Mouse (Mus musculus) mesoderm, embryonic 11.5 days (tissue): ENCODE data around the gene Lrmda.
A peak's percentile ranks its signal among the peaks of the same experiment; 100 is the strongest.
"Not testable (repeated sequence)": the region's sequence is repeated elsewhere in the genome, so short reads cannot be mapped to it uniquely, and the experiment has no call there.

Experiments
- DNase-seq: peaks from one replicate; pipeline ENCODE4 v3.0.0-alpha.2; 2012; ENCODE audit warnings: low read depth, low spot score

Gene Lrmda

GRCm38 (mm10) chr14:22586281-22586680 lies 566.8 kb downstream of the Lrmda start:
- no peak for DNase-seq

- no peak for DNase-seq
These were observed 567.3 kb downstream of the Lrmda start for GRCm38 (mm10) chr14:22586796-22587195.

GRCm38 (mm10) chr14:22587285-22587957 lies 567.9 kb downstream of the Lrmda start:
- DNase-seq, result no peak

DNA sequence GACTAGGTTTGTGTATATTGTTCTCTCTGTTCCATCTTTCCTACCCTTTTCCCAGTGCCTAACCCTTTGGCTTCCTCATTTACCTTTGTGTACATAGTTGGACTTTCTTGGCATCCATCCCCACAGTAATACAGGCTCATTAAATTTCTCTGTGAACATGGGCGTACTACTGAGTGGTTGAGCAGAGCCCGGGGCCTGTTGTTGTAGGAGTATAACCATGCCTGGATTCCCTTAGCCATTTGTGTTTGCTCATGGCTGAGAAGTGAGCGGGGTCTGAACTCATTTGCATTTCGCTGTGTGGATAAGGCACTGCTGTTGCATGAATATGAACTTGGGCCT lies 568.4 kb downstream of the Lrmda start:
- no peak for DNase-seq

GRCm38 (mm10) chr14:22588394-22588793 lies 568.9 kb downstream of the Lrmda start:
- DNase-seq, result not testable (repeated sequence)

GRCm38 (mm10) chr14:22589503-22590215 lies 570.1 kb downstream of the Lrmda start:
- DNase-seq, result peak; percentile 65

- no peak for DNase-seq
These were observed 571.7 kb downstream of the Lrmda start for GRCm38 (mm10) chr14:22591186-22591585.

DNA sequence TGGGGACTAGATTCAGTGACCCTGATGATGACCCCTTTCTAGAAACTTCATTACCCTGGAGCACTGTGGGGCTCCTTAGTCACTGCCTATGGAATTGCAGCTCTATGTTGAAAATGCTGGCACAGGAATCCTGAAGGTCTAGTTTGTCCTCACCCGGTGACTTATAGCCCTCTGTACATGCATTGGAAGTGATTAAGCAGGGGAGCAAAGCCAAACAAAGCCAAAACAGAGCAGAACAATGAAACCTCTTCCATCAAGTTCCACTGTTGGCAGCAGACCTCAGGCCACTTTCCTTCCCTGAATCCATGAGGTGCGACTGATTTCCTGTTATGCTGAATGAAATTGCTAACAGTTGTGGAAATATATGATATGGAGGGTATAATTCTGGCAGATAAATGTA lies 578.0 kb downstream of the Lrmda start:
- no peak for DNase-seq

DNA sequence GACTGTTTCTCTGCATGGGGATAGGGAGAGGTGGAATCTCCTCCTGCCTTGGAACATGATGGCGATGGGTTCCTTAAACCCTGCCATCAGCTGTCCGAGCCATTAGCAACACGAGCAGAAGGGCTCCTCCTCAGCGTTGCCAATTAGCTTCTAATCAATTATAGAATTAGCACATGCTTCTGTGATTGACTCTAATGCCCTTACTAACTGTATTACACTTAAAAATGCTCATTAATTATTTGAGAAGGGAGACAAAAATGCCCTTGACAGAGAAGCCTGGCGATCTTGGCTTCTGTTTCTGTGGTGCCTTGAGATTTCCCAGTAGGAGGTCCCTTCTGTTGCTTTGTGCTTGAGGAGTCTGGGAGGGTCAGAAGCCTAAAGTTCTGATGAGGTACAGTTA lies 579.1 kb downstream of the Lrmda start:
- no peak for DNase-seq

- DNase-seq, result no peak
These were observed 580.7 kb downstream of the Lrmda start for GRCm38 (mm10) chr14:22600166-22600565.

DNA sequence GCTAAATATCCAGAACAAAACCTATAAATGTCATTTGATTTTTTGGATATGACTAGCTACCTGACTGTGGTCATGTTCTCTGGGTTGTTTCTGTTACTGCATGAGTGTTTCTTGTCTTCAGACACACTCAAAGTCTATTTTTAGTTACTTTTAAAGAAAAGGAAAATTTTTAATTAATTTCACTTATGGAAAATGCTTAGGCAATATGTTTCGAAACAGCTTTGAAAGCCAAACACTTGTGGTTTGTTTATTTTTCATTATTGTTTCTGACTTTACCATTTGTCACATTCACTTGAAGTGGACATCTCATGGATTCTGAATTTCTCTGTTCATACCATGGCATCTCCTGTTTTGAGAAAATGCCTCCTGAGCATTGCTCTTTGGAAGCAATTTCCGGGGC lies 582.8 kb downstream of the Lrmda start:
- no peak for DNase-seq

GRCm38 (mm10) chr14:22608599-22608998 lies 589.1 kb downstream of the Lrmda start:
- DNase-seq, result no peak

- DNase-seq, result no peak
These were observed 590.0 kb downstream of the Lrmda start for GRCm38 (mm10) chr14:22609261-22610245.

GRCm38 (mm10) chr14:22611011-22611410 lies 591.5 kb downstream of the Lrmda start:
- no peak for DNase-seq

- DNase-seq, result no peak
These were observed 600.7 kb downstream of the Lrmda start for GRCm38 (mm10) chr14:22620191-22620590.

DNA sequence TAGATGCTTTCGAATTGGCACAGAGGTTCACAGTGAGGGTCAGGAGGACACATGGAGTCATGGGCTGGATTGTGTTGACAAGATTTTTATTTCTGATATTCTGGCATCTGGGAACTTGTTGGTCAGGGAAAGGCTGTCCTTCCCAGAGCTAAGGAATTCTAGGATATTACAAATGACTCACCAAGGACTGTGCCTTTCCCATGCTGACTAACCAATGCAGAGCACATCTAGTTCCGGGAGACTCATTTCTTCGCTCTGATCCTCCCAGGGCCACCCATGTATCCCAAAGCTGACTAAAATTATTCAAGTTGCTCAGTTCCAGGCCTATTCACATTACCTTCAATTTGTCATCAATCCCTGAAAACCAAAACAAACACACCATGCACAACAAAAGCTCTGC lies 602.4 kb downstream of the Lrmda start:
- no peak for DNase-seq

GRCm38 (mm10) chr14:22627105-22627829 lies 607.8 kb downstream of the Lrmda start:
- peak; percentile 73 for DNase-seq

- no peak for DNase-seq
These were observed 610.9 kb downstream of the Lrmda start for GRCm38 (mm10) chr14:22630361-22630867.

DNA sequence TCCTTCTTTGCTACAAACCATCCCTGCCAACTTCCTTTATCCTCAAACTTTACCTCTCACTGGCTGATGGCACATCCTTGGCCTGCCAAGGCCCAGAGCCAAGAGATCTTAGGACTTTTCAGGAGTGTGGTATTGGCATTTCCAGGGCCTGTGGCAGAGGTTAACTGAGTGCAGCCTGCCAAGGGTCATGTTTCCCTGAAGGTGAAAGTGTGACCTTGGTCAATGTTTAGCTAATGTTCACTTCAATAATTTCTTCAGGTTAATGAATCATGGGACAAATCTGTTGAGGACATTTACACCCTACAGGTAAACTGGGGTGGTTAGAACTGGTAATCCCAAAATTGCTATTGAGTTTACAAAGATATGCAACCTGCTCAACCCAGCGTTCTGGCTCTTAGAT lies 614.1 kb downstream of the Lrmda start:
- no peak for DNase-seq

GRCm38 (mm10) chr14:22643494-22643893 lies 624.0 kb downstream of the Lrmda start:
- DNase-seq, result no peak

- DNase-seq, result no peak
These were observed 628.5 kb downstream of the Lrmda start for GRCm38 (mm10) chr14:22647879-22648611.
